Mouse (Mus musculus): ENCODE data around the gene Spag9. TPM values are rescaled to one million over a fixed set of nuclear protein-coding genes. Genes with fewer than 3 reads are reported as not detected.
A peak's percentile ranks its signal among the peaks of the same experiment; 100 is the strongest.

The Spag9 gene
- polyA plus RNA-seq, 1 experiment from 2014 or later, result 36.2 TPM

- WGBS, result 72% methylated on average over 9 of the region's 9 CpGs
- no peak overlapping the region for H3K4me3 ChIP-seq (ENCODE audit: low read length)
- H3K27ac ChIP-seq (ENCODE audit: low read length), result no peak overlapping the region
- no peak for ATAC-seq (replicated peaks; ENCODE audit: extremely low read depth, insufficient read depth, low FRiP score)
- no peak overlapping the region for H3K9ac ChIP-seq (ENCODE audit: low read length)
- no peaks in the 10 kb centered on the region for H3K36me3 ChIP-seq (ENCODE audit: control insufficient read depth, insufficient read depth)
- H3K9me3 ChIP-seq (replicated peaks; ENCODE audit: control insufficient read depth, low read length), result no peaks in the 10 kb centered on the region
- H3K4me1 ChIP-seq (ENCODE audit: control insufficient read depth, insufficient read depth, low read length), result peaks cover 12% of the 10 kb centered on the region
- H3K4me2 ChIP-seq (ENCODE audit: low read depth, low read length), result no peak overlapping the region
- H3K27me3 ChIP-seq (ENCODE audit: control insufficient read depth, insufficient read depth, low read length), result no peaks in the 10 kb centered on the region
Observed at GRCm38 (mm10) chr11:94172186-94172585, 176.3 kb downstream of the Spag9 start.

- Histone ChIP-seq H3K9me3 (replicated peaks; ENCODE audit: control insufficient read depth, low read length) (no peaks in the 10 kb centered on the region), H3K4me2 (ENCODE audit: low read depth, low read length) (no peak overlapping the region), H3K4me3 (ENCODE audit: low read length) (no peak overlapping the region), H3K4me1 (ENCODE audit: control insufficient read depth, insufficient read depth, low read length) (peaks cover 12% of the 10 kb centered on the region), H3K27me3 (ENCODE audit: control insufficient read depth, insufficient read depth, low read length) (no peaks in the 10 kb centered on the region), H3K36me3 (ENCODE audit: control insufficient read depth, insufficient read depth) (no peaks in the 10 kb centered on the region), H3K27ac (ENCODE audit: low read length) (no peak overlapping the region), H3K9ac (ENCODE audit: low read length) (no peak overlapping the region)
- ATAC-seq (replicated peaks; ENCODE audit: extremely low read depth, insufficient read depth, low FRiP score), result no peak
- 26% methylated on average over 4 of the region's 4 CpGs for WGBS
Observed at GRCm38 (mm10) chr11:94173726-94174146, 177.8 kb downstream of the Spag9 start.

DNA sequence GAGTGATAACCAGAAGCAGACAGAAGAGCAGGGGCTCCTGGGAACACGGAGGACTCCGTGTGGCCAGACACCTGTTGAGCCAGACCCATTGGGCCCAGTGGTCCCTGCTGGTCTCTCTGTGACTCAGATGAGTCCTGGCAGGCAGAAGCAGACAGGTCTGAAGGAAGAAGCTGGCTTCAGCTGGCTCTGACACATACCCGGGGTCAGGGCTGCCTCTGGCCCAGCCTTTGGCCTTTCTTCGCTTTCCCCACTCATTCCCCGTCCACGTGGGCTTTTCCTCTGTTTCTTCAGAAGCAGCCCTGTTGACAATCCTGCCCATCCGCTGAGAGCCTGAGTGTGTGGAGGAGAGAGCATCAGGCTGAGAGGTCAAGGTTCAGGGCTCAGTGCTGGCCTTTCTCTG, 179.4 kb downstream of the Spag9 start:
- Histone ChIP-seq H3K4me2 (ENCODE audit: low read depth, low read length) (no peak overlapping the region), H3K9ac (ENCODE audit: low read length) (peak overlapping the region; percentile 54), H3K27ac (ENCODE audit: low read length) (peak overlapping the region; percentile 73), H3K36me3 (ENCODE audit: control insufficient read depth, insufficient read depth) (no peaks in the 10 kb centered on the region), H3K4me1 (ENCODE audit: control insufficient read depth, insufficient read depth, low read length) (peaks cover 14% of the 10 kb centered on the region), H3K4me3 (ENCODE audit: low read length) (no peak overlapping the region), H3K9me3 (replicated peaks; ENCODE audit: control insufficient read depth, low read length) (no peaks in the 10 kb centered on the region), H3K27me3 (ENCODE audit: control insufficient read depth, insufficient read depth, low read length) (no peaks in the 10 kb centered on the region)
- no peak for ATAC-seq (replicated peaks; ENCODE audit: extremely low read depth, insufficient read depth, low FRiP score)
- 74% methylated on average over 7 of the region's 7 CpGs for WGBS

Other genes starting within 250 kb of the Spag9 start
- 16.8 and 17.0 TPM in 2 replicates for gene Utp18, start 110.3 kb upstream of the Spag9 start, polyA plus RNA-seq (2015; fragmentation: Nextera tagmentation; extraction: Ambion mirVana)
- gene Mbtd1, start 110.2 kb upstream of the Spag9 start, polyA plus RNA-seq (2015; fragmentation: Nextera tagmentation; extraction: Ambion mirVana), result 17.6 and 20.0 TPM in 2 replicates
- gene Nme2, start 39.8 kb upstream of the Spag9 start, polyA plus RNA-seq (2015; fragmentation: Nextera tagmentation; extraction: Ambion mirVana), result 408 and 420 TPM in 2 replicates
- gene Gm20390, start 27.8 kb upstream of the Spag9 start, polyA plus RNA-seq (2015; fragmentation: Nextera tagmentation; extraction: Ambion mirVana), result 182 and 233 TPM in 2 replicates
- gene Nme1, start 27.6 kb upstream of the Spag9 start, polyA plus RNA-seq (2015; fragmentation: Nextera tagmentation; extraction: Ambion mirVana), result 68.6 and 104 TPM in 2 replicates
- 35.7 and 41.2 TPM in 2 replicates for gene Tob1, start 215.4 kb downstream of the Spag9 start, polyA plus RNA-seq (2015; fragmentation: Nextera tagmentation; extraction: Ambion mirVana)
- 3.1 and 3.7 TPM in 2 replicates for gene Wfikkn2, start 249.9 kb downstream of the Spag9 start, polyA plus RNA-seq (2015; fragmentation: Nextera tagmentation; extraction: Ambion mirVana)

Data from heart, embryonic 16.5 days (tissue).